Mouse (Mus musculus) cerebellum, postnatal 36 days (tissue): Measurements from ENCODE around the gene Pemt.

Experiments used
- DNase-seq, 2 experiments: peaks; one replicate each; pipeline ENCODE4 v3.0.0; 2021 to 2022; ENCODE audit warnings: mixed read lengths in 2 of 2

The Pemt gene

GRCm38 (mm10) chr11:60001231-60001980 is 44.9 kb downstream of the Pemt start:
- DNase-seq: no peak

- no peak for DNase-seq
Measured at GRCm38 (mm10) chr11:59994318-59994717, 52.0 kb downstream of the Pemt start.

GRCm38 (mm10) chr11:59991365-59991764 is 54.9 kb downstream of the Pemt start:
- no peak for DNase-seq

- no peak for DNase-seq
Measured at GRCm38 (mm10) chr11:59989406-59989805, 56.9 kb downstream of the Pemt start.

GRCm38 (mm10) chr11:59977831-59978230 is 68.5 kb downstream of the Pemt start:
- no peak for DNase-seq

- DNase-seq: no peak
Measured at GRCm38 (mm10) chr11:59975241-59975640, 71.0 kb downstream of the Pemt start.

GRCm38 (mm10) chr11:59973389-59973788 is 72.9 kb downstream of the Pemt start:
- DNase-seq: no peak

- DNase-seq: no peak
Measured at GRCm38 (mm10) chr11:59971691-59972090, 74.6 kb downstream of the Pemt start.

- no peak for DNase-seq
Measured at GRCm38 (mm10) chr11:59970780-59971179, 75.5 kb downstream of the Pemt start.

GRCm38 (mm10) chr11:59967765-59968164 is 78.5 kb downstream of the Pemt start:
- no peak for DNase-seq

- DNase-seq: no peak
Measured at GRCm38 (mm10) chr11:59966102-59966483, 80.2 kb downstream of the Pemt start.

GRCm38 (mm10) chr11:59965227-59966101 is 80.8 kb downstream of the Pemt start:
- peak; percentile 85 to 90 for DNase-seq

- DNase-seq: peak; percentile 80 to 88
Measured at GRCm38 (mm10) chr11:59964818-59965217, 81.5 kb downstream of the Pemt start, which contains the start of gene Rasd1. Rasd1 (minus strand) TSS chr11:59964944.

- peak; percentile 35 to 39 for DNase-seq
Measured at GRCm38 (mm10) chr11:59964163-59964758, 82.0 kb downstream of the Pemt start.

GRCm38 (mm10) chr11:59963364-59964162 is 82.7 kb downstream of the Pemt start:
- peak in 1 of 2 experiments; percentile 22 for DNase-seq

- no peak for DNase-seq
Measured at GRCm38 (mm10) chr11:59962590-59962989, 83.7 kb downstream of the Pemt start.

GRCm38 (mm10) chr11:59961338-59961875 is 84.9 kb downstream of the Pemt start:
- DNase-seq: no peak

GRCm38 (mm10) chr11:59960476-59961337 is 85.6 kb downstream of the Pemt start:
- no peak for DNase-seq

GRCm38 (mm10) chr11:59959453-59959852 is 86.8 kb downstream of the Pemt start:
- DNase-seq: no peak

- DNase-seq: no peak
Measured at GRCm38 (mm10) chr11:59956749-59957148, 89.5 kb downstream of the Pemt start.

- no peak for DNase-seq
Measured at GRCm38 (mm10) chr11:59952892-59953291, 93.4 kb downstream of the Pemt start.
